Mouse (Mus musculus): ENCODE measurements around the gene Dnttip2.

GRCm38 (mm10) chr3:122307894-122308671 is 33.9 kb downstream of the Dnttip2 start:
- TF ChIP-seq CTCF (IDR thresholded peaks at IDR 0.05; ENCODE audit: borderline replicate concordance, insufficient read depth, low read depth, low read length) = no peak
- TF ChIP-seq POLR2A (IDR thresholded peaks at IDR 0.05; ENCODE audit: borderline replicate concordance, insufficient read depth, low read length) = no peak

Data from cerebellum, adult 2 months (tissue).